Comparison of ENCODE assay signal across 29 mouse cellular contexts in genomic region chr15:7063521-7064240, GRCm38 (mm10). TPM values are rescaled to one million over a fixed set of nuclear protein-coding genes. Genes with fewer than 3 reads are reported as not detected.
A peak's percentile ranks its signal among the peaks of the same experiment; 100 is the strongest.
DNase-seq lines count a peak whose midpoint lies in the region; ATAC-seq and TF ChIP-seq lines count a peak whose summit lies in the region.
"Had no signal": no experiment of that assay in that cellular context is flagged by ENCODE, and none has a peak within 500 bp of the region (broad histone marks: within the 10 kb centered on the region; RNA-seq: fewer than 3 reads in every experiment).

No protein-coding gene starts in this region.

- ATAC-seq in kidney, embryonic 14.5 days (ENCODE audit: low FRiP score, low TSS enrichment) = no peak
- ATAC-seq in midbrain, embryonic 13.5 days = no peak
- ATAC-seq: inflammation-experienced regulatory T-cells, adult 6 months; lung, postnatal 0 days had no signal

- no peaks in the 10 kb centered on the region for H3K27me3 ChIP-seq in heart, embryonic 10.5 days (ENCODE audit: insufficient read depth, poor library complexity, severe bottlenecking)
- no peaks in the 10 kb centered on the region for H3K27me3 ChIP-seq in kidney, embryonic 14.5 days (ENCODE audit: control insufficient read depth, insufficient read depth, low read length)
- no peaks in the 10 kb centered on the region for H3K27me3 ChIP-seq in midbrain, embryonic 13.5 days
- H3K27me3 ChIP-seq: forebrain, embryonic 12.5 days; hindbrain, embryonic 15.5 days; limb, embryonic 15.5 days; liver, embryonic 13.5 days had no signal

- no peak overlapping the region for H3K4me3 ChIP-seq in heart, embryonic 10.5 days
- H3K4me3 ChIP-seq in kidney, embryonic 14.5 days (ENCODE audit: low read length) = no peak overlapping the region
- no peak overlapping the region for H3K4me3 ChIP-seq in midbrain, embryonic 13.5 days (replicated peaks)
- H3K4me3 ChIP-seq: erythroblast, embryonic 14.5 days; forebrain, embryonic 12.5 days; hindbrain, embryonic 15.5 days; layer of hippocampus, adult 2 months; left cerebral cortex, adult 2 months; limb, embryonic 15.5 days; liver, embryonic 13.5 days; megakaryocyte, embryonic 14.5 days; midbrain, embryonic 12.5 days had no signal

- no peaks in the 10 kb centered on the region for H3K9me3 ChIP-seq in heart, embryonic 10.5 days
- no peaks in the 10 kb centered on the region for H3K9me3 ChIP-seq in kidney, embryonic 14.5 days (ENCODE audit: control insufficient read depth, low read length)
- H3K9me3 ChIP-seq in midbrain, embryonic 13.5 days = no peaks in the 10 kb centered on the region
- H3K9me3 ChIP-seq: forebrain, embryonic 12.5 days; hindbrain, embryonic 15.5 days; limb, embryonic 15.5 days; liver, embryonic 13.5 days; megakaryocyte, embryonic 14.5 days; midbrain, embryonic 12.5 days had no signal

- peaks cover 18% of the 10 kb centered on the region for H3K4me1 ChIP-seq in heart, embryonic 10.5 days
- H3K4me1 ChIP-seq in kidney, embryonic 14.5 days (ENCODE audit: control insufficient read depth, insufficient read depth, low read length) = no peaks in the 10 kb centered on the region; the same call in 1 of the 2 replicates
- peaks cover 5% of the 10 kb centered on the region for H3K4me1 ChIP-seq in midbrain, embryonic 13.5 days (replicated peaks)
- H3K4me1 ChIP-seq: liver, embryonic 13.5 days had no signal

- intact Hi-C loops in heart, postnatal 25 days (cut with DNase I) = loop anchor here (1.0 kb wide), 1 partner anchor 10 kb away; no protein-coding TSS in a partner anchor
- intact Hi-C loops in left cerebral cortex, postnatal 25 days (cut with DNase I) = no loop called here

- TF ChIP-seq POLR2A in brain, embryonic 14.5 days (IDR thresholded peaks at IDR 0.05; ENCODE audit: borderline replicate concordance, extremely low read depth, insufficient read depth, insufficient read length, poor library complexity, severe bottlenecking) = no peak

- H3K27ac ChIP-seq in heart, embryonic 10.5 days = no peak overlapping the region
- no peak overlapping the region for H3K27ac ChIP-seq in kidney, embryonic 14.5 days (ENCODE audit: low read depth, low read length)
- no peak overlapping the region for H3K27ac ChIP-seq in midbrain, embryonic 13.5 days
- H3K27ac ChIP-seq: forebrain, embryonic 12.5 days; hindbrain, embryonic 15.5 days; kidney, postnatal 0 days; layer of hippocampus, adult 2 months; left cerebral cortex, adult 2 months; limb, embryonic 15.5 days; liver, embryonic 13.5 days; midbrain, embryonic 12.5 days had no signal

- H3K36me3 ChIP-seq in heart, embryonic 10.5 days = no peaks in the 10 kb centered on the region
- no peaks in the 10 kb centered on the region for H3K36me3 ChIP-seq in kidney, embryonic 14.5 days (ENCODE audit: control insufficient read depth, insufficient read depth, low read length)
- H3K36me3 ChIP-seq in midbrain, embryonic 13.5 days = no peaks in the 10 kb centered on the region
- H3K36me3 ChIP-seq: forebrain, embryonic 12.5 days; hindbrain, embryonic 15.5 days; limb, embryonic 15.5 days; liver, embryonic 13.5 days; midbrain, embryonic 12.5 days had no signal

- TF ChIP-seq CTCF in brain, embryonic 14.5 days (IDR thresholded peaks at IDR 0.05; ENCODE audit: borderline replicate concordance, extremely low read depth, insufficient read depth, insufficient read length) = no peak

- WGBS in heart, embryonic 10.5 days = 70% methylated on average over 9 of the region's 9 CpGs
- 68% methylated on average over 9 of the region's 9 CpGs for WGBS in kidney, embryonic 14.5 days
- 76% methylated on average over 9 of the region's 9 CpGs for WGBS in midbrain, embryonic 13.5 days

- no peak overlapping the region for H3K4me2 ChIP-seq in kidney, embryonic 14.5 days (replicated peaks; ENCODE audit: low read depth, low read length)
- H3K4me2 ChIP-seq in midbrain, embryonic 13.5 days (replicated peaks) = no peak overlapping the region
- H3K4me2 ChIP-seq: forebrain, embryonic 12.5 days; heart, embryonic 11.5 days; hindbrain, embryonic 15.5 days; limb, embryonic 15.5 days; liver, embryonic 13.5 days; midbrain, embryonic 12.5 days had no signal

- peak; percentile 24 for DNase-seq in heart, embryonic 10.5 days (ENCODE audit: low spot score)
- DNase-seq in heart, postnatal 25 days (ENCODE audit: low spot score) = no peak
- DNase-seq in kidney, adult 9 months = peak; percentile 47
- peak; percentile 30 for DNase-seq in brain, embryonic 14.5 days (ENCODE audit: low read depth)
- DNase-seq in left cerebral cortex, postnatal 25 days (ENCODE audit: low spot score in 2 of 2) = no peak
- DNase-seq: adrenal gland, adult 8-10 months; cerebellum, adult 8-10 months; gastrocnemius, postnatal 10 days; heart, postnatal 4 days; left cerebral cortex, postnatal 4 days; liver, embryonic 13.5 days; lung, adult 18-20 months; lung, postnatal 4 days; thymus, adult 2 months; thymus, postnatal 36 days had no signal

- no peak overlapping the region for H3K9ac ChIP-seq in kidney, embryonic 14.5 days (ENCODE audit: low read depth, low read length)
- H3K9ac ChIP-seq in midbrain, embryonic 13.5 days (replicated peaks) = no peak overlapping the region
- H3K9ac ChIP-seq: forebrain, embryonic 12.5 days; hindbrain, embryonic 15.5 days; limb, embryonic 15.5 days; liver, embryonic 13.5 days; midbrain, embryonic 12.5 days had no signal

RNA-seq across cellular contexts. Expression of gene Lifr, which starts 26.7 kb away (rescaled TPM):
- 14.6 and 20.5 TPM in 2 replicates for polyA plus RNA-seq in heart, embryonic 10.5 days (2016; fragmentation: Nextera tagmentation; extraction: Ambion mirVana)
- 10 to 100 TPM; 53.8 to 63.4 TPM for total RNA-seq in heart, postnatal 25 days (2021)
- polyA plus RNA-seq in kidney, embryonic 14.5 days (2014; fragmentation: Nextera tagmentation; extraction: Ambion mirVana) = 15.2 and 33.5 TPM in 2 replicates
- 3.1 and 11.8 TPM in 2 replicates for polyA plus RNA-seq in brain, embryonic 14.5 days (2012; rRNA removed)
- total RNA-seq in left cerebral cortex, postnatal 25 days (2021) = 10 to 100 TPM; 43.4 to 48.2 TPM
- polyA plus RNA-seq in midbrain, embryonic 13.5 days (2015; fragmentation: Nextera tagmentation; extraction: Ambion mirVana) = 7.1 and 8.2 TPM in 2 replicates
- polyA plus RNA-seq: erythroblast, embryonic 14.5 days had no signal

Comparison
In these comparisons a context has a peak if more than half of its experiments do, and no peak if none do; other contexts are left out.
1. DNase-seq: peak in heart, embryonic 10.5 days (single experiment), kidney, adult 9 months (single experiment) and brain, embryonic 14.5 days (single experiment); none in heart, postnatal 25 days (single experiment) and left cerebral cortex, postnatal 25 days (0 of 2).